Mouse (Mus musculus): ENCODE measurements around the gene 4931414P19Rik. TPM values are rescaled to one million over a fixed set of nuclear protein-coding genes. Genes with fewer than 3 reads are reported as not detected.

The 4931414P19Rik gene
- polyA plus RNA-seq, 1 experiment = 8.4 TPM

GRCm38 (mm10) chr14:54647900-54648299 lies 42.1 kb upstream of the 4931414P19Rik start:
- Histone ChIP-seq H3K36me3 (ENCODE audit: control insufficient read depth, insufficient read depth, low read length, poor library complexity, severe bottlenecking) (peaks cover 74% of the 10 kb centered on the region), H3K9me3 (replicated peaks; ENCODE audit: control insufficient read depth, insufficient read depth, low read length, poor library complexity, severe bottlenecking) (no peaks in the 10 kb centered on the region), H3K4me1 (ENCODE audit: control insufficient read depth, insufficient read depth, low read length) (no peaks in the 10 kb centered on the region), H3K27me3 (ENCODE audit: control insufficient read depth, insufficient read depth, low read length, poor library complexity, severe bottlenecking) (no peaks in the 10 kb centered on the region), H3K4me3 (ENCODE audit: low read depth, low read length) (no peak overlapping the region), H3K9ac (ENCODE audit: low read depth, poor library complexity, severe bottlenecking) (no peak overlapping the region), H3K27ac (ENCODE audit: insufficient read depth, low read length) (no peak overlapping the region)
- TF ChIP-seq POLR2A (IDR thresholded peaks at IDR 0.05; ENCODE audit: insufficient read depth, low read length) (no peak), EP300 (IDR thresholded peaks at IDR 0.05; ENCODE audit: insufficient read depth, low read depth, low read length) (no peak), CTCF (IDR thresholded peaks at IDR 0.05; ENCODE audit: low read depth, low read length) (no peak)

- H3K36me3 ChIP-seq (ENCODE audit: control insufficient read depth, insufficient read depth, low read length, poor library complexity, severe bottlenecking) = peaks cover 74% of the 10 kb centered on the region
- H3K9me3 ChIP-seq (replicated peaks; ENCODE audit: control insufficient read depth, insufficient read depth, low read length, poor library complexity, severe bottlenecking) = no peaks in the 10 kb centered on the region
- H3K4me3 ChIP-seq (ENCODE audit: low read depth, low read length) = no peak overlapping the region
- no peaks in the 10 kb centered on the region for H3K27me3 ChIP-seq (ENCODE audit: control insufficient read depth, insufficient read depth, low read length, poor library complexity, severe bottlenecking)
- H3K4me1 ChIP-seq (ENCODE audit: control insufficient read depth, insufficient read depth, low read length) = no peaks in the 10 kb centered on the region
- H3K27ac ChIP-seq (ENCODE audit: insufficient read depth, low read length) = no peak overlapping the region
- H3K9ac ChIP-seq (ENCODE audit: low read depth, poor library complexity, severe bottlenecking) = no peak overlapping the region
- TF ChIP-seq EP300 (IDR thresholded peaks at IDR 0.05; ENCODE audit: insufficient read depth, low read depth, low read length) (no peak), POLR2A (IDR thresholded peaks at IDR 0.05; ENCODE audit: insufficient read depth, low read length) (no peak), CTCF (IDR thresholded peaks at IDR 0.05; ENCODE audit: low read depth, low read length) (no peak)
These were observed 41.3 kb upstream of the 4931414P19Rik start for GRCm38 (mm10) chr14:54646898-54647636.

DNA sequence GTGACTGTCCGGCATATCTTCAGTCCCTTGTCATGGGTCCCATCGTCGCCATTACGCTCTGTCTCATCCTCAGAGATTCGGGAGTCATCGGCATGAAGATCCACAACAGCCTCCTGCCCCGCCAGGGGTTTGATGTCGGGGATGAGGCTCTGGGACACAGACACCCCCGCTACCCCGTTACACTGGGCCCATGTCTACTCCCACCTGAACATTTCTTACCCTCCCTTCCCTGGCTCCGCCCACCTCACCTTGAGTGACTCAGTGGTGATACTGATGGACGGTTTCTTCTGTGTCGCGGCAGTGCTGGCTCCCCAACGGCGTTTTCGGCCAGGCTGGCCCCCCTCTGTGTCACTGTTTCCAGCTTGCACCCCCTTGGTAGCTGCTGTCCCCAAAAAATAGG lies 40.7 kb upstream of the 4931414P19Rik start:
- H3K9me3 ChIP-seq (replicated peaks; ENCODE audit: control insufficient read depth, insufficient read depth, low read length, poor library complexity, severe bottlenecking) = no peaks in the 10 kb centered on the region
- H3K9ac ChIP-seq (ENCODE audit: low read depth, poor library complexity, severe bottlenecking) = no peak overlapping the region
- H3K4me3 ChIP-seq (ENCODE audit: low read depth, low read length) = no peak overlapping the region
- no peaks in the 10 kb centered on the region for H3K27me3 ChIP-seq (ENCODE audit: control insufficient read depth, insufficient read depth, low read length, poor library complexity, severe bottlenecking)
- TF ChIP-seq POLR2A (IDR thresholded peaks at IDR 0.05; ENCODE audit: insufficient read depth, low read length) (no peak), CTCF (IDR thresholded peaks at IDR 0.05; ENCODE audit: low read depth, low read length) (no peak), EP300 (IDR thresholded peaks at IDR 0.05; ENCODE audit: insufficient read depth, low read depth, low read length) (no peak)
- no peak overlapping the region for H3K27ac ChIP-seq (ENCODE audit: insufficient read depth, low read length)
- peaks cover 73% of the 10 kb centered on the region for H3K36me3 ChIP-seq (ENCODE audit: control insufficient read depth, insufficient read depth, low read length, poor library complexity, severe bottlenecking)
- no peaks in the 10 kb centered on the region for H3K4me1 ChIP-seq (ENCODE audit: control insufficient read depth, insufficient read depth, low read length)

DNA sequence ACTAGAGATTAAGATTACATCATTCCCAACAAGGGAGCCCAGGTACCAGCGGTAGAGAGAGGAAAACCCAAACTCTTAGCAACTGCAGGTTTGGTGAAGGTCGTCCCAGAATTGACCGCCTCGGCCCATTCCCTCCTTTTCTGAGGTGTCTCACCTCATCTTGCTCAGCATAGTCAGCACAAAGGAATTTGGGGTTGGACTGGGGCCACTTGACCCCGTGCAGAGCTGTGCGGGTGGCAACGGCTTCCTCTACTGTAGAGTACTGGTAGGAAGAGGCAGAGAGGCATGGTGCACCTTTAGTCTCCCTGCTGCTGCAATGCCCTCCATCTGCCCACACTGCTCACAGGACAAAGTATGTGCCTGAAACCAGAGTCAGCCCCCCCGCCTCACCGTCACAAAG lies 38.5 kb upstream of the 4931414P19Rik start:
- peaks cover 56% of the 10 kb centered on the region for H3K36me3 ChIP-seq (ENCODE audit: control insufficient read depth, insufficient read depth, low read length, poor library complexity, severe bottlenecking)

DNA sequence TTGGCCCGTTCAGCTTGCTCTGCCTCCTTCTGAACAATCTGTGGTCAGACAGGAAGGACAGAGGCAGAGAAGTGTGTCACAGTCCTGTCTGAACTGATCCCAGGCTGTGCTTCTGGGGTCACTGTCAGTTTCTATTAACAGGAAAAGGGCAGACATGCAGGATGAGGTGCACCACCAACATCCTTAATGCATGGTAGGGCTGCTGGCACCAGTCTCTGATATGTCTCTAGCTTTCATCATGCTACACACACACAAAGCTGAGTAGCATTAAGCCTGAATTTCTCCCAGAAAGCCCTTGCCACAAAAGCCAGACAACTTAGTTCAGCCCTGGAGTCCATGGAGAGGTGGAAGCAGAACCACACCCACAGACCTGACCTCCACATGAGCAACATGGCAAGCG lies 37.2 kb upstream of the 4931414P19Rik start:
- H3K4me1 ChIP-seq (ENCODE audit: control insufficient read depth, insufficient read depth, low read length) = no peaks in the 10 kb centered on the region
- no peak overlapping the region for H3K9ac ChIP-seq (ENCODE audit: low read depth, poor library complexity, severe bottlenecking)
- H3K27ac ChIP-seq (ENCODE audit: insufficient read depth, low read length) = no peak overlapping the region
- no peaks in the 10 kb centered on the region for H3K9me3 ChIP-seq (replicated peaks; ENCODE audit: control insufficient read depth, insufficient read depth, low read length, poor library complexity, severe bottlenecking)
- H3K27me3 ChIP-seq (ENCODE audit: control insufficient read depth, insufficient read depth, low read length, poor library complexity, severe bottlenecking) = no peaks in the 10 kb centered on the region
- H3K36me3 ChIP-seq (ENCODE audit: control insufficient read depth, insufficient read depth, low read length, poor library complexity, severe bottlenecking) = peaks cover 46% of the 10 kb centered on the region
- no peak overlapping the region for H3K4me3 ChIP-seq (ENCODE audit: low read depth, low read length)
- TF ChIP-seq POLR2A (IDR thresholded peaks at IDR 0.05; ENCODE audit: insufficient read depth, low read length) = no peak
- TF ChIP-seq CTCF (IDR thresholded peaks at IDR 0.05; ENCODE audit: low read depth, low read length) = no peak
- TF ChIP-seq EP300 (IDR thresholded peaks at IDR 0.05; ENCODE audit: insufficient read depth, low read depth, low read length) = no peak

More for the DNA sequence above, 38.5 kb upstream of the 4931414P19Rik start:
- no peak for TF ChIP-seq CTCF (IDR thresholded peaks at IDR 0.05; ENCODE audit: low read depth, low read length)
- TF ChIP-seq EP300 (IDR thresholded peaks at IDR 0.05; ENCODE audit: insufficient read depth, low read depth, low read length) = no peak
- no peak for TF ChIP-seq POLR2A (IDR thresholded peaks at IDR 0.05; ENCODE audit: insufficient read depth, low read length)
- no peaks in the 10 kb centered on the region for H3K4me1 ChIP-seq (ENCODE audit: control insufficient read depth, insufficient read depth, low read length)
- H3K27me3 ChIP-seq (ENCODE audit: control insufficient read depth, insufficient read depth, low read length, poor library complexity, severe bottlenecking) = no peaks in the 10 kb centered on the region
- no peak overlapping the region for H3K9ac ChIP-seq (ENCODE audit: low read depth, poor library complexity, severe bottlenecking)
- no peak overlapping the region; the same call in 1 of the 2 replicates for H3K27ac ChIP-seq (ENCODE audit: insufficient read depth, low read length)
- no peaks in the 10 kb centered on the region for H3K9me3 ChIP-seq (replicated peaks; ENCODE audit: control insufficient read depth, insufficient read depth, low read length, poor library complexity, severe bottlenecking)
- H3K4me3 ChIP-seq (ENCODE audit: low read depth, low read length) = no peak overlapping the region

DNA sequence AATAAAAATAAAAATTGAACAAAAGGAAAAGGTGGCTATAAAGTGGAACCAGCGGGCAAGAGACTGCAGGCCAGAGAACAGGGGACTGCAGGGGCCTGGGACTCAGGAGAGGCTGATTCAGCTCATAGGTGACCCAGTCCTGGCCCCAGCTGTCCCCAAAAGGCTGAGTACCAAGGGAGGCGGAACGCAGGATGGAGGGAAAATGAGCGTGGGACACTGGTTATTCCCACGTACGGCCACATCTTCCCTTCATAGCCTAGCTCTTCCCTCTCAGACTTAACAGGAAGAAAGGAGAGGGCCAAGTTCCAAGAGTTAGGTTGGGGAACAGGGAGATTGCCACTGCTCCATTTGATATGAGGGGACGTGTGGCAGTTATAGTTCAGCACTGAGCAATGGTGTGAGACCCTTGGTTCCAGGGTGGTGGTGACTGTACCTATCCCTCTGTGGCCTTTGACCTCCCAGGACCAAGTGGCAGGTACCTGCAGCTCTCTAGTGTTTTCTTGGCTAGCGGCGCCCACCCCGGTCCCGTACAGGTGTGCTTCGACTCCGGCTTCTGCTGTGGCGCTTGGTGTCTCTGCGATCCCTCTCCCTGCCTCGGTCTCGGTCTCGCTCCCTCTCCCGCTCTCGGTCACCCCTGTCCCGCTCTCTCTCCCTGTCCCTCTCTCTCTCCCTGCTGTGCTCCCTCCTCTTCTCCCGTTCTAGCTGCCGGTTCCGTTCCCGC lies 36.6 kb upstream of the 4931414P19Rik start:
- no peaks in the 10 kb centered on the region for H3K27me3 ChIP-seq (ENCODE audit: control insufficient read depth, insufficient read depth, low read length, poor library complexity, severe bottlenecking)
- no peak overlapping the region for H3K9ac ChIP-seq (ENCODE audit: low read depth, poor library complexity, severe bottlenecking)
- no peak overlapping the region for H3K4me3 ChIP-seq (ENCODE audit: low read depth, low read length)
- TF ChIP-seq EP300 (IDR thresholded peaks at IDR 0.05; ENCODE audit: insufficient read depth, low read depth, low read length) (no peak), POLR2A (IDR thresholded peaks at IDR 0.05; ENCODE audit: insufficient read depth, low read length) (no peak), CTCF (IDR thresholded peaks at IDR 0.05; ENCODE audit: low read depth, low read length) (no peak)
- H3K27ac ChIP-seq (ENCODE audit: insufficient read depth, low read length) = no peak overlapping the region
- H3K4me1 ChIP-seq (ENCODE audit: control insufficient read depth, insufficient read depth, low read length) = no peaks in the 10 kb centered on the region
- H3K9me3 ChIP-seq (replicated peaks; ENCODE audit: control insufficient read depth, insufficient read depth, low read length, poor library complexity, severe bottlenecking) = no peaks in the 10 kb centered on the region
- peaks cover 40% of the 10 kb centered on the region for H3K36me3 ChIP-seq (ENCODE audit: control insufficient read depth, insufficient read depth, low read length, poor library complexity, severe bottlenecking)
